ENCODE assay signal across 8 mouse cellular contexts in genomic region chr16:33751590-33751989, GRCm38 (mm10). TPM values are rescaled to one million over a fixed set of nuclear protein-coding genes. Genes with fewer than 3 reads are reported as not detected.
DNase-seq lines count a peak whose midpoint lies in the region; ATAC-seq and TF ChIP-seq lines count a peak whose summit lies in the region.
"Had no signal": no experiment of that assay in that cellular context is flagged by ENCODE, and none has a peak within 500 bp of the region (broad histone marks: within the 10 kb centered on the region; RNA-seq: fewer than 3 reads in every experiment).

No protein-coding gene starts in this region.

- peaks cover 74% of the 10 kb centered on the region for H3K4me1 ChIP-seq in G1E (ENCODE audit: insufficient read depth, low read depth, low read length)
- H3K4me1 ChIP-seq in embryonic facial prominence, embryonic 14.5 days (ENCODE audit: control insufficient read depth, insufficient read depth, low read length): no peaks in the 10 kb centered on the region
- peaks cover 8% of the 10 kb centered on the region for H3K4me1 ChIP-seq in lung, adult 2 months (ENCODE audit: control insufficient read depth, insufficient read depth, low read length)
- H3K4me1 ChIP-seq: neural tube, embryonic 12.5 days had no signal

- H3K4me3 ChIP-seq in G1E (ENCODE audit: low read depth, low read length): peak overlapping the region; percentile 65
- no peak overlapping the region for H3K4me3 ChIP-seq in embryonic facial prominence, embryonic 14.5 days (ENCODE audit: low read depth, low read length)
- H3K4me3 ChIP-seq in lung, adult 2 months (replicated peaks; ENCODE audit: extremely low read depth, low read depth, low read length): peak overlapping the region; percentile 55
- H3K4me3 ChIP-seq: neural tube, embryonic 12.5 days had no signal

- 51% methylated on average over 12 of the region's 12 CpGs for WGBS in embryonic facial prominence, embryonic 14.5 days
- 46% methylated on average over 12 of the region's 12 CpGs for WGBS in lung, adult 2 months

- no peaks in the 10 kb centered on the region for H3K27me3 ChIP-seq in G1E (ENCODE audit: insufficient read depth, low read length)
- H3K27me3 ChIP-seq in embryonic facial prominence, embryonic 14.5 days (replicated peaks; ENCODE audit: control insufficient read depth, insufficient read depth, low read length): no peaks in the 10 kb centered on the region
- H3K27me3 ChIP-seq in splenic B cell, adult 2 months (ENCODE audit: control insufficient read depth, insufficient read depth, low read length, poor library complexity, severe bottlenecking): no peaks in the 10 kb centered on the region
- H3K27me3 ChIP-seq: neural tube, embryonic 12.5 days had no signal

- H3K4me2 ChIP-seq in embryonic facial prominence, embryonic 14.5 days (ENCODE audit: low read depth, low read length): peak overlapping the region; percentile 34
- H3K4me2 ChIP-seq: neural tube, embryonic 12.5 days had no signal

- H3K9me3 ChIP-seq in G1E (replicated peaks): no peaks in the 10 kb centered on the region
- H3K9me3 ChIP-seq in embryonic facial prominence, embryonic 14.5 days (ENCODE audit: control insufficient read depth, low read length): no peaks in the 10 kb centered on the region
- H3K9me3 ChIP-seq: neural tube, embryonic 12.5 days had no signal

- H3K9ac ChIP-seq in embryonic facial prominence, embryonic 14.5 days (ENCODE audit: low read depth, low read length): no peak overlapping the region
- H3K9ac ChIP-seq: neural tube, embryonic 12.5 days had no signal

- no peak for TF ChIP-seq POLR2A in lung, adult 2 months (IDR thresholded peaks at IDR 0.05; ENCODE audit: borderline replicate concordance, extremely low read depth, low read depth, low read length)

- no peak for TF ChIP-seq CTCF in G1E (IDR thresholded peaks at IDR 0.05; ENCODE audit: low read depth, low read length)
- no peak for TF ChIP-seq CTCF in lung, adult 2 months (IDR thresholded peaks at IDR 0.05; ENCODE audit: insufficient read depth, low read length)

- ATAC-seq in G1E (ENCODE audit: extremely low read depth, insufficient number of reproducible peaks, low FRiP score, poor library complexity, severe bottlenecking): peak; percentile 92
- ATAC-seq in embryonic facial prominence, embryonic 14.5 days (ENCODE audit: low read depth): peak; percentile 44; the same call in 1 of the 2 replicates

- DNase-seq in G1E (ENCODE audit: low spot score): peak; percentile 63
- DNase-seq in embryonic facial prominence, embryonic 14.5 days (ENCODE audit: low spot score): no peak
- DNase-seq in lung, adult 2 months: peak; percentile 37
- DNase-seq in splenic B cell, adult 2 months (ENCODE audit: low read depth, low spot score): peak; percentile 97
- DNase-seq in gastrocnemius, postnatal 10 days: no peak
- no peak for DNase-seq in urinary bladder, adult 2 months (ENCODE audit: low spot score)
- no peak for DNase-seq in gastrocnemius, postnatal 25 days

- no peak overlapping the region for H3K27ac ChIP-seq in embryonic facial prominence, embryonic 14.5 days (replicated peaks; ENCODE audit: low read depth, low read length)
- H3K27ac ChIP-seq: neural tube, embryonic 12.5 days had no signal

- H3K36me3 ChIP-seq in G1E (replicated peaks): peaks cover 14% of the 10 kb centered on the region
- peaks cover 25% of the 10 kb centered on the region for H3K36me3 ChIP-seq in embryonic facial prominence, embryonic 14.5 days (ENCODE audit: control insufficient read depth, insufficient read depth, low read length)
- H3K36me3 ChIP-seq in splenic B cell, adult 2 months (ENCODE audit: control insufficient read depth, insufficient read depth, low read length, poor library complexity, severe bottlenecking): no peaks in the 10 kb centered on the region; the same call in 1 of the 2 replicates

RNA-seq across cellular contexts. Expression of gene Muc13, which starts 42.2 kb away (rescaled TPM):
- total RNA-seq in G1E (2014; fragmentation: Nextera tagmentation): 2.7 and 2.9 TPM in 2 replicates
- total RNA-seq in G1E (2017): 6.4 and 6.9 TPM in 2 replicates
- polyA plus RNA-seq in G1E (2012): 0.17 and 0.21 TPM in 2 replicates
- polyA plus RNA-seq in embryonic facial prominence, embryonic 14.5 days (2014; fragmentation: Nextera tagmentation; extraction: Ambion mirVana): 0.13 TPM in 1 of 2 replicates, not detected in the other
- polyA plus RNA-seq in lung, adult 2 months (2012; rRNA removed): 0.25 and 5.1 TPM in 2 replicates
- under 1 TPM in 1 of 2 experiments, not detected in 1; 0.09 TPM for total RNA-seq in gastrocnemius, postnatal 10 days (2021)
- 0.04 and 0.09 TPM in 2 replicates for polyA plus RNA-seq in urinary bladder, adult 2 months (2012; rRNA removed)
- total RNA-seq in gastrocnemius, postnatal 25 days (2021): not detected

Comparison
In these comparisons a context has a peak if more than half of its experiments do, and no peak if none do; other contexts are left out.
1. DNase-seq: peak in G1E (single experiment), lung, adult 2 months (single experiment) and splenic B cell, adult 2 months (single experiment); none in embryonic facial prominence, embryonic 14.5 days (single experiment), gastrocnemius, postnatal 10 days (single experiment), urinary bladder, adult 2 months (single experiment) and gastrocnemius, postnatal 25 days (single experiment).